Mouse (Mus musculus): ENCODE measurements at regions not wholly inside any gene's neighbourhood (a gene's known extent, or its start where the extent isn't known, plus 50 kb on each side); places are given as distances from the start of the nearest gene placed in this dataset.
A peak's percentile ranks its signal among the peaks of the same experiment; 100 is the strongest.

- DNase-seq, result no peak
Observed at GRCm38 (mm10) chr4:62755237-62755900, 195.7 kb downstream of the Rgs3 start.

GRCm38 (mm10) chr4:62756721-62757206 is 197.1 kb downstream of the Rgs3 start:
- no peak for DNase-seq

- no peak for DNase-seq
Observed at GRCm38 (mm10) chr4:62760748-62761604, 201.3 kb downstream of the Rgs3 start.

GRCm38 (mm10) chr4:62761672-62762071 is 202.0 kb downstream of the Rgs3 start:
- DNase-seq, result peak; percentile 92

DNA sequence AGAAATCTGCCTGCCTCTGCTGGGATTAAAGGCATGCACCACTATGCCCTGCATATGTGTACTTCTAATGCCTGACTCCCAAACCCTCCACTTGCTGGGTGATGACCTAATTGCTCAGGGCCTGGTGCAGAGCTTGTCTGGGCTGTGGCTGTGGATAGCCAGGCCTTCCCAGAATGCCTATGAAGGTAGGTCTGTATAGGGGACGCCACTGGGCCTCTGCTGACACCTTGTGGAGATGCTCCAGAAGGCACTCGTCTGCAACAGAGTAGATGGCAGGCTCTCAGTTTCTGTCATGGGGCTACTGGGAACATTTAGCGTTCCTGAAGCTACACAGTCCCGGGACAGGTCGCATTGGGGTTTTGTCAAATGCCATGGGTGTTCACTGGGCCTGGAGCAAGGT is 201.4 kb upstream of the Zfp618 start:
- peak; percentile 90 for DNase-seq

GRCm38 (mm10) chr4:62769469-62770234 is 195.7 kb upstream of the Zfp618 start:
- DNase-seq, result no peak

DNA sequence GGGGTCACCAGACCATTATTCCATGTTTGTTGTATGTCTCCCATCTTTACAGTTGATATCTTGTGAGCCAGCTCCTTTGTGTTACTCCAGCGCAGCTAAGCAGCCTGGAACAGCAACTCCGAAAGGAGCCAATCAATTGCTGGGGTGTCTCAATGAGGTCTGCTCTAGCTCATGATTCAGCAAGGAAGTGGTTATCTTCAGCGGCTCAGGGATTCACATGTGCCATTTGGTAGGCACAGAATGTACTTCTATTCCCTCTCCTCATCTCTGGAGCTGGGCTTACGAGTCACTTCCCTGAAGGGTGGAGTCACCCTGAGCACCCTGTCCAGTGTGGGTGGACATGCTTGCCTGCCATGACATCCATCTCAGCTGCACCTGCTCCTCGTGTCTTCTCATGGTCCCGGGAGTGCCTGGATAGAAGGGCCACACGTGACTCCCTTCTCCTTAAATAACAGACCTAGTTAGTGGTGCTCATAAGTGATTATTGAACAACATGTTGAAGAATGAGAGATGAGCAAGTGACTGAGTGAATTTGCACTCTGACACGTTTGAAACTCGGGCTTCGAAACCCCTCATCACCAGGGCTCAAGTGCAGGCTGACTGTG is 190.3 kb upstream of the Zfp618 start:
- DNase-seq, result no peak

DNA sequence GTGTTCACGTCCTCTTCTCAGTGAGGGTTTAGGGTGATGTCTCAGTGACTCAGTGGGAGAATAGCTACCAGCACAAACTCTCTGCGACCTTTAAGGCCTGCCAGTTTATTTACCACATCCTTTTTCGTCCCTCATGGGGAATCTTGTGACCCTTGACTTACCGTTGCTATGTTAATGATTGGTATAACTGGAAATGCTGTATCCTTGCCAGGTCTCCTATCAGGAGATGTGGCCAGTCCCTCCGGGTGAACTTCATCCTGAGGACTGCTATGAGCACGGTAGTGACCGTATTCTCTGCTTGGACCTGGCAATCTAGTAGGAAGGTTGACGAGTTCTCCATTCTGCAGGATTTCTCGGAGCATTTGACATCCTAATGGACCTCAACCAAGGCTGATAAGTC is 188.5 kb upstream of the Zfp618 start:
- no peak for DNase-seq

GRCm38 (mm10) chr4:62777436-62777835 is 187.9 kb upstream of the Zfp618 start:
- DNase-seq, result no peak

DNA sequence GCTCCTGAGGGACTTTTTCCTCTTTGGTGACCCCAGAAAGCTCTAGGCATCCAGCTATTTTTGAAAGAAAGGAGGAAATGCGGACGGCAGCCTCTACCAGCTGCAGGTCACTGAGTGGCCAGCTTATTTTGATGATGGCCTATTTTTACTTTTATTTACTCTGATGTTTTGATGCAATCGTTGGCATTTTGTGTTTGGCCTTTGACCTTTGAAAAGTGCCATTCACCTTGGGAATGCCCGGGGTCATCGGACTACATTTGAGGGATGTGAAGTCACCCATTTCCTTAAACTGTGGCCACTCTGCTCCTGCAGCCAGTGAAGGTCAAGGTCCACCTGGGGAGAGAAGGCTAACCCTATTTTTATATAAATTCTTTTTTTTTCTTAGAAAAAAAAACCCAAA is 186.8 kb upstream of the Zfp618 start:
- no peak for DNase-seq

GRCm38 (mm10) chr4:62780409-62780808 is 185.0 kb upstream of the Zfp618 start:
- peak; percentile 96 for DNase-seq

DNA sequence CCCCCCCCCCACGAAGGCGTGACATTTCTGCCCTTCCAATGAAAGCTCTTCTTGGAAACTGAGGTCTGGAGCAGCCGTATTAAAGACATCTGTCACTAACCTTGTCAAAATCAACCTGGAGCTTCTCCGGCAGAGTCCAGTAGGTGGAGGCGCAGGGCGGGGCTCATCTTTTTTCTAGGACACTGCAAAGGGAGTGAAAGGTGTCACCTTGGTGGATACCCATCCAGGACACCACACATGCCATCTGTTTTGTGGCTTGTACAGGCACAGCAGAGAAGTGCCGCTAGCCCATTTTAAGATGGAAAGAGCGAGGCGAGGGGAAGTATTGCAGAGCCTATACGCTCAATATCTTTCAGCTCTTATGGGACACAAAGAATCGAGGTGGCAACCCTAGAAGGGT is 184.5 kb upstream of the Zfp618 start:
- DNase-seq, result no peak

DNA sequence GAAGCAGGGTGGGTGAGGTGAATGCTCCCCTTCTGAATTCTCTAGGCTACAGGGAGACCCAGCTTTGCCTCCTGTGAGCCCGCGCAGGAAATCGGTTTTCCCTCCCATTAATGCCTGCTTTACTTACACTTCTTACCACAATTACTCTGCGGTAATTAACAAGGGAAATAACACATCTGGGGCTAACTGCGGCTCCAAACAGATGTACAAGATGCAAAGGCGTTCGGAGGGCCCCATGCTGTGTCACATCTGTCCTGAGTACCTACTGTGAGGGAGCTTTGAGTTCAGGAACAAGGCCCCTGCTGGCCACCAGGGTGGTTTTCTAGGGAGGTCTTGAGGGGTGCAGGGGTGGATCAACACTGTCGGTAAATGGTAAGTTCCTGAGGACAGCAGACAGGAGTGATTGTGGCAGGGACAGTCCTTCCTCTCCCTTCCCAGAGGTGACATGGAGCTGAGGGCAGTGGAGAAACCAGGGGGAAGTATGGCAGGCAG is 184.0 kb upstream of the Zfp618 start:
- no peak for DNase-seq

DNA sequence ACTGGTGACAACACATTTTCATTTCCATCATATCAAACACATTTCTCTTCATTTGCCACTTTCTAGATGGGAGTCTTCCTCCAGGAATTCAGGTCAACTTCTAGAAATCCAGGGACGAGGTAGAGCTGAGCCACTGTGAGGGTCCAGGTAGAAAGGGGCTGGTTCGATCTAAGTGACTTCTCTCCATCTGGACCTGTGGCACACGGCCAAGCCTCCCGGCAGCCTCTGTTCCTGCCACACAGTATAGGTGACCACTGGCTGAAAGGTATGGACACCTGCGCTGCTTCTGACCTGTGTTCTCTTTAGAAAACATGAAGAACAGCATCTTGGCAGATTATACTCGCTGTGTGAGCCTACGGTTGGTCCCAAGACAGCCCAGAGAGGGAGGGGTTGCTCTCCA is 179.7 kb upstream of the Zfp618 start:
- DNase-seq, result no peak

- no peak for DNase-seq
Observed at GRCm38 (mm10) chr4:62789696-62790095, 175.7 kb upstream of the Zfp618 start.

DNA sequence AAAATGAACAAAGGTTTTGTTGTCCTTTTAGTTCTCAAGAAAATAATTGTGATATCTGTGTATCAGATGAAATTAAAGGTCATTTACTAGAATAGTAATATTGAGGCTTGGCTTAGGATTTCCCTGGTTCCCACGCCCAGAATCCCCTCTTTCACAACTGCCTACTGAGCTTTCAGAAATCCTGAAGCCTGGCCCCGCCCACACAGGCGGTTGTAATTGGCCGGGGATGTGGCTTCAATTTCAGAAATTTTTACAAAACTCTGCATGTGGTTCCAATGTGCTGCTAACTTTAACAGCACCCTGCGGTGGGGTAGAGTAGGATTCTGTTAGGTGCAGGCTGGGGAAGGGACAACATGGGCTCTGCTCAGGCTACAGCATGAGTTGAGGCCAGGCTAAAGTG is 171.8 kb upstream of the Zfp618 start:
- DNase-seq, result no peak

- no peak for DNase-seq
Observed at GRCm38 (mm10) chr4:62795538-62795937, 169.8 kb upstream of the Zfp618 start.

GRCm38 (mm10) chr4:62799923-62800322 is 165.4 kb upstream of the Zfp618 start:
- DNase-seq, result no peak

DNA sequence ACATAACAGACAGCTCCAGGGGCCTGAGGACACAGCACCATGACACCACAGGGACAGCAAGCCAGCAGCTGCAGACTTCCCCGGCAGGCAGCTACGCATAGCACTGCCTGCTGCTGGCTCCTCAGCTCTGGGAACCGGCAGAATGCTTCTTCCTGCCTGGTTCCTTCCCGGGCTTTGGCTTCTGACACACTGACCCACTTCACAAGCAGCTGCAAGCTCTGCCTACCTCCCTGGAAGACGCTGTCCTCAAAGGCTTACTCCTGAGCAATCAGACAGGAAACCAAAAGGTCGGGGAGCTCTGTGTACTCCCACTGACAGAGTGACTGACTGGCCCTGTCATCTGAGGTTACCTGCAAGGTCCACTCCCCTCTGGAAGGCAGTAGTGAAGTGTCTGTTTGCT is 159.5 kb upstream of the Zfp618 start:
- DNase-seq, result no peak

DNA sequence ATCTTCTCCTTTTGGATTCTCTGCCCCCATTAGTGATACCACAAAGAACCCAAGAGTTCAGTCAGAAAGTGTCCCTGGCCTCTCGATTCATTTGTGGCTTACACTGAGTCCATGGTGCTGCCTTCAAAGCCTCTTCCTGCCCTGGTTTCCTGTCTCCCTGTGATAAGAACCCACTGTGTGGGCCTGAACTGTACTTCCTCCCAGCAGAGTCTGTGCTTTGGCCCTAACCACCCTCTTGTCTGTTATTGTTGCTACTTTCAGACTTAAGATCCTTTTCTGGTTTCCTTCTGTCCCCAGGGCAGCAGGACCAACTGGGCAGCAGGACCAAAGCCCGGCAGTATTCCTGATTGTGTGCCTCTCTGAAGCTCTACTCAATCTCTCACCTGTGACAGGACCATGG is 158.6 kb upstream of the Zfp618 start:
- DNase-seq, result no peak

- DNase-seq, result no peak
Observed at GRCm38 (mm10) chr4:62807926-62808552, 157.3 kb upstream of the Zfp618 start.

- no peak for DNase-seq
Observed at GRCm38 (mm10) chr4:62808553-62808950, 156.8 kb upstream of the Zfp618 start.

Measured in right cerebral cortex, postnatal 14 days (tissue).